Mouse (Mus musculus): ENCODE results near the gene Wfdc2. TPM values are rescaled to one million over a fixed set of nuclear protein-coding genes. Genes with fewer than 3 reads are reported as not detected.
"Not testable (repeated sequence)": the region's sequence is repeated elsewhere in the genome, so short reads cannot be mapped to it uniquely, and the experiment has no call there.

The Wfdc2 gene
- polyA plus RNA-seq, 1 experiment from 2014 or later, result 2.2 TPM

- Histone ChIP-seq H3K27ac (replicated peaks) (no peak overlapping the region), H3K4me2 (no peak overlapping the region), H3K9me3 (no peaks in the 10 kb centered on the region), H3K4me3 (no peak overlapping the region), H3K36me3 (no peaks in the 10 kb centered on the region), H3K9ac (no peak overlapping the region), H3K4me1 (replicated peaks) (0 out of 2 replicates have a peak, but pooled peaks cover 7% of the 10 kb centered on the region), H3K27me3 (0 out of 2 replicates have a peak, but pooled peaks cover 4% of the 10 kb centered on the region)
- WGBS, result 88% methylated on average over 2 of the region's 2 CpGs
- no peak for ATAC-seq (ENCODE audit: low read depth)
These were observed 11.3 kb upstream of the Wfdc2 start for GRCm38 (mm10) chr2:164550895-164551269.

- no peak for ATAC-seq (ENCODE audit: low read depth)
- 0 out of 2 replicates have a peak, but pooled peaks cover 7% of the 10 kb centered on the region for H3K4me1 ChIP-seq (replicated peaks)
- 0 out of 2 replicates have a peak, but pooled peaks cover 4% of the 10 kb centered on the region for H3K27me3 ChIP-seq
- no peaks in the 10 kb centered on the region for H3K36me3 ChIP-seq
- no peak overlapping the region for H3K27ac ChIP-seq (replicated peaks)
- no peaks in the 10 kb centered on the region for H3K9me3 ChIP-seq
- H3K9ac ChIP-seq, result no peak overlapping the region
- no peak overlapping the region for H3K4me2 ChIP-seq
- no peak overlapping the region for H3K4me3 ChIP-seq
- WGBS, result 90% methylated on average over 9 of the region's 9 CpGs
These were observed 10.7 kb upstream of the Wfdc2 start for GRCm38 (mm10) chr2:164551502-164551901.

GRCm38 (mm10) chr2:164558426-164558825 is 3.8 kb upstream of the Wfdc2 start:
- H3K36me3 ChIP-seq, result no peaks in the 10 kb centered on the region
- no peaks in the 10 kb centered on the region for H3K9me3 ChIP-seq
- no peak for ATAC-seq (ENCODE audit: low read depth)
- no peak overlapping the region for H3K4me3 ChIP-seq
- H3K9ac ChIP-seq, result no peak overlapping the region
- no peak overlapping the region for H3K4me2 ChIP-seq
- WGBS, result 76% methylated on average over 8 of the region's 8 CpGs
- H3K27ac ChIP-seq (replicated peaks), result no peak overlapping the region
- peaks cover 30% of the 10 kb centered on the region for H3K27me3 ChIP-seq
- H3K4me1 ChIP-seq (replicated peaks), result peaks cover 12% of the 10 kb centered on the region

- no peak for ATAC-seq (ENCODE audit: low read depth)
- Histone ChIP-seq H3K27ac (replicated peaks) (no peak overlapping the region), H3K27me3 (peaks cover 35% of the 10 kb centered on the region), H3K9ac (no peak overlapping the region), H3K4me2 (no peak overlapping the region), H3K36me3 (no peaks in the 10 kb centered on the region), H3K4me1 (replicated peaks) (peaks cover 18% of the 10 kb centered on the region), H3K9me3 (no peaks in the 10 kb centered on the region), H3K4me3 (no peak overlapping the region)
- 50% methylated on average over 16 of the region's 16 CpGs for WGBS
These were observed 3.1 kb upstream of the Wfdc2 start for GRCm38 (mm10) chr2:164558991-164559645.

- H3K4me2 ChIP-seq, result no peak overlapping the region
- peaks cover 44% of the 10 kb centered on the region for H3K27me3 ChIP-seq
- 91% methylated on average over 8 of the region's 8 CpGs for WGBS
These were observed 2.1 kb upstream of the Wfdc2 start for GRCm38 (mm10) chr2:164560106-164560505.

GRCm38 (mm10) chr2:164563339-164564038 is 1.3 kb downstream of the Wfdc2 start:
- H3K36me3 ChIP-seq, result no peaks in the 10 kb centered on the region
- H3K9ac ChIP-seq, result peak overlapping the region; percentile 65
- H3K4me3 ChIP-seq, result peak overlapping the region; percentile 44
- no peak overlapping the region for H3K27ac ChIP-seq (replicated peaks)
- H3K4me2 ChIP-seq, result peak overlapping the region; percentile 74
- peaks cover 20% of the 10 kb centered on the region for H3K4me1 ChIP-seq (replicated peaks)
- peaks cover 44% of the 10 kb centered on the region for H3K27me3 ChIP-seq
- WGBS, result under 1% methylated on average over 32 of the region's 32 CpGs
- H3K9me3 ChIP-seq, result no peaks in the 10 kb centered on the region
- ATAC-seq (ENCODE audit: low read depth), result peak; percentile 61; the same call in 1 of the 2 replicates

More at GRCm38 (mm10) chr2:164560106-164560505, 2.1 kb upstream of the Wfdc2 start:
- H3K4me1 ChIP-seq (replicated peaks), result peaks cover 20% of the 10 kb centered on the region
- H3K9me3 ChIP-seq, result no peaks in the 10 kb centered on the region
- H3K27ac ChIP-seq (replicated peaks), result no peak overlapping the region
- H3K4me3 ChIP-seq, result no peak overlapping the region
- no peak overlapping the region for H3K9ac ChIP-seq
- H3K36me3 ChIP-seq, result no peaks in the 10 kb centered on the region
- no peak for ATAC-seq (ENCODE audit: low read depth)

GRCm38 (mm10) chr2:164564346-164564745 is 2.1 kb downstream of the Wfdc2 start:
- H3K4me3 ChIP-seq, result no peak overlapping the region
- no peaks in the 10 kb centered on the region for H3K36me3 ChIP-seq
- H3K27ac ChIP-seq (replicated peaks), result no peak overlapping the region
- H3K9ac ChIP-seq, result no peak overlapping the region
- 69% methylated on average over 5 of the region's 5 CpGs for WGBS
- peaks cover 20% of the 10 kb centered on the region for H3K4me1 ChIP-seq (replicated peaks)
- no peak for ATAC-seq (ENCODE audit: low read depth)
- H3K27me3 ChIP-seq, result peaks cover 40% of the 10 kb centered on the region
- H3K4me2 ChIP-seq, result peak overlapping the region; percentile 74; the same call in 1 of the 2 replicates
- no peaks in the 10 kb centered on the region for H3K9me3 ChIP-seq

GRCm38 (mm10) chr2:164566997-164567396 is 4.8 kb downstream of the Wfdc2 start:
- 92% methylated on average over 2 of the region's 2 CpGs for WGBS
- Histone ChIP-seq H3K9ac (no peak overlapping the region), H3K27me3 (peaks cover 28% of the 10 kb centered on the region), H3K9me3 (no peaks in the 10 kb centered on the region), H3K4me2 (no peak overlapping the region), H3K36me3 (no peaks in the 10 kb centered on the region), H3K27ac (replicated peaks) (no peak overlapping the region), H3K4me1 (replicated peaks) (peaks cover 20% of the 10 kb centered on the region), H3K4me3 (no peak overlapping the region)
- no peak for ATAC-seq (ENCODE audit: low read depth)

GRCm38 (mm10) chr2:164567460-164567859 is 5.2 kb downstream of the Wfdc2 start:
- 95% methylated on average over 5 of the region's 5 CpGs for WGBS

GRCm38 (mm10) chr2:164573359-164573758 is 11.1 kb downstream of the Wfdc2 start, which contains the start of gene Spint3:
Gene Spint3, minus strand, starts transcription at chr2:164573459.
- not testable (repeated sequence) for ATAC-seq (ENCODE audit: low read depth); H3K4me1 ChIP-seq (replicated peaks); H3K4me2 ChIP-seq; H3K27ac ChIP-seq (replicated peaks); H3K27me3 ChIP-seq; H3K9me3 ChIP-seq; H3K36me3 ChIP-seq; H3K9ac ChIP-seq; H3K4me3 ChIP-seq
- WGBS, result 84% methylated on average over 6 of the region's 6 CpGs

More at GRCm38 (mm10) chr2:164567460-164567859, 5.2 kb downstream of the Wfdc2 start:
- H3K4me3 ChIP-seq, result no peak overlapping the region
- peaks cover 18% of the 10 kb centered on the region for H3K4me1 ChIP-seq (replicated peaks)
- no peaks in the 10 kb centered on the region for H3K36me3 ChIP-seq
- H3K9ac ChIP-seq, result no peak overlapping the region
- no peak overlapping the region for H3K27ac ChIP-seq (replicated peaks)
- ATAC-seq (ENCODE audit: low read depth), result no peak
- H3K27me3 ChIP-seq, result peaks cover 23% of the 10 kb centered on the region
- H3K9me3 ChIP-seq, result no peaks in the 10 kb centered on the region
- no peak overlapping the region for H3K4me2 ChIP-seq

GRCm38 (mm10) chr2:164585025-164585725 is 23.0 kb downstream of the Wfdc2 start, which contains the start of gene Wfdc6a:
Gene Wfdc6a, minus strand, starts transcription at chr2:164585447.
- H3K9ac ChIP-seq; H3K27ac ChIP-seq (replicated peaks); H3K9me3 ChIP-seq; H3K4me1 ChIP-seq (replicated peaks); H3K4me3 ChIP-seq; H3K36me3 ChIP-seq; ATAC-seq (ENCODE audit: low read depth); H3K4me2 ChIP-seq; H3K27me3 ChIP-seq: not testable (repeated sequence)
- 73% methylated on average over 13 of the region's 13 CpGs for WGBS

GRCm38 (mm10) chr2:164592014-164592413 is 29.8 kb downstream of the Wfdc2 start:
- 19% methylated on average over 4 of the region's 4 CpGs for WGBS
- no peak overlapping the region for H3K4me3 ChIP-seq
- H3K9me3 ChIP-seq, result no peaks in the 10 kb centered on the region
- H3K4me2 ChIP-seq, result no peak overlapping the region
- ATAC-seq (ENCODE audit: low read depth), result peak; percentile 63; the same call in 1 of the 2 replicates
- no peaks in the 10 kb centered on the region for H3K36me3 ChIP-seq
- H3K4me1 ChIP-seq (replicated peaks), result 0 out of 2 replicates have a peak, but pooled peaks cover 3% of the 10 kb centered on the region
- H3K27ac ChIP-seq (replicated peaks), result no peak overlapping the region
- H3K9ac ChIP-seq, result no peak overlapping the region
- no peaks in the 10 kb centered on the region for H3K27me3 ChIP-seq
